Mouse (Mus musculus) testis, adult 2 months (tissue): Measurements from ENCODE around the gene Pla2g12a.

Experiments used
- CTCF ChIP-seq: fragments of 200-500 bp; IDR thresholded peaks from 2 replicates; pipeline ENCODE4 v1.5.1; 2012; ENCODE audit warnings: low read depth, mild to moderate bottlenecking, inconsistent platforms, low read length, moderate library complexity; ENCODE audit not compliant: control insufficient read depth, insufficient read depth, insufficient replicate concordance
- POLR2A ChIP-seq: fragments of 200-500 bp; IDR thresholded peaks from 2 replicates; pipeline ENCODE4 v1.6.1; 2012; ENCODE audit warnings: low read depth, mild to moderate bottlenecking, inconsistent platforms, low read length, moderate library complexity; ENCODE audit not compliant: control insufficient read depth

GRCm38 (mm10) chr3:129903866-129904265 is 25.5 kb downstream of the Pla2g12a start:
- no peak for TF ChIP-seq CTCF
- TF ChIP-seq POLR2A: no peak
